Mouse (Mus musculus) midbrain, embryonic 16.5 days (tissue): ENCODE results near the gene Dhh. TPM values are rescaled to one million over a fixed set of nuclear protein-coding genes. Genes with fewer than 3 reads are reported as not detected.
"Not testable (repeated sequence)": the region's sequence is repeated elsewhere in the genome, so short reads cannot be mapped to it uniquely, and the experiment has no call there.

ENCODE experiments used
- ATAC-seq: fragments of 200-750 bp; cut with Nextera tagmentation; 2 replicates; pipeline ENCODE4 v1.8.0; 2017; ENCODE audit warnings: moderate TSS enrichment
- H3K27ac ChIP-seq: fragments of 300-500 bp; sonication (generic); 2 replicates; pipeline ENCODE4 v1.5.1; 2014; ENCODE audit warnings: mild to moderate bottlenecking, low read length, mixed read lengths
- H3K27me3 ChIP-seq: fragments of 300-500 bp; sonication (generic); 2 replicates; pipeline ENCODE4 v1.6.1; 2014; ENCODE audit warnings: low read depth, low read length, mixed read lengths; ENCODE audit not compliant: control insufficient read depth, insufficient read depth
- H3K36me3 ChIP-seq: fragments of 300-500 bp; sonication (generic); 2 replicates; pipeline ENCODE4 v1.6.1; 2014; ENCODE audit warnings: mild to moderate bottlenecking, low read length, moderate library complexity, mixed read lengths; ENCODE audit not compliant: control insufficient read depth, insufficient read depth
- H3K4me1 ChIP-seq: fragments of 300-500 bp; sonication (generic); 2 replicates; pipeline ENCODE4 v1.6.1; 2014; ENCODE audit warnings: mild to moderate bottlenecking, low read length, mixed read lengths; ENCODE audit not compliant: control insufficient read depth, insufficient read depth
- H3K4me2 ChIP-seq: fragments of 300-500 bp; sonication (generic); 2 replicates; pipeline ENCODE4 v1.6.1; 2014; ENCODE audit warnings: mild to moderate bottlenecking, low read length, mixed read lengths
- H3K4me3 ChIP-seq: fragments of 300-500 bp; sonication (generic); 2 replicates; pipeline ENCODE4 v1.5.1; 2014; ENCODE audit warnings: low read depth, mild to moderate bottlenecking, low read length, moderate library complexity, mixed read lengths
- H3K9ac ChIP-seq: fragments of 300-500 bp; sonication (generic); 2 replicates; pipeline ENCODE4 v1.6.1; 2014; ENCODE audit warnings: low read depth, low read length, mixed read lengths
- H3K9me3 ChIP-seq: fragments of 300-500 bp; sonication (generic); replicated peaks from 2 replicates; pipeline ENCODE4 v1.6.1; 2014; ENCODE audit warnings: mild to moderate bottlenecking, low read length, mixed read lengths; ENCODE audit not compliant: control insufficient read depth, poor library complexity, severe bottlenecking
- WGBS: fragments of 180-500 bp; shearing (Covaris S2); extraction: QIAGEN DNeasy Blood & Tissue Kit; methylation state at CpG from one replicate; pipeline ENCODE4 v1.1.7; 2014; 5-methylcytosine and 5-hydroxymethylcytosine counted together
- polyA plus RNA-seq: library from polyadenylated mRNA; unstranded; fragments of >200 nt; fragmentation: Nextera tagmentation; extraction: Ambion mirVana; gene quantifications from 2 replicates; pipeline ENCODE4 v1.2.1, GENCODE M21; 2015

The Dhh gene
- polyA plus RNA-seq, 1 experiment from 2014 or later, result 0.36 TPM

- Histone ChIP-seq H3K27ac (peak overlapping the region; percentile 99), H3K4me1 (peaks cover 29% of the 10 kb centered on the region), H3K4me2 (peak overlapping the region; percentile 98), H3K4me3 (peak overlapping the region; percentile 79), H3K9ac (peak overlapping the region; percentile 93)
- 8% methylated on average over 8 of the region's 9 CpGs for WGBS
- ATAC-seq, result peak; percentile 33; the same call in 1 of the 2 replicates
- H3K9me3 ChIP-seq, H3K27me3 ChIP-seq, H3K36me3 ChIP-seq: not testable (repeated sequence)
Measured at GRCm38 (mm10) chr15:98933004-98933671, 34.8 kb upstream of the Dhh start.

GRCm38 (mm10) chr15:98930998-98931397, 32.7 kb upstream of the Dhh start:
- Histone ChIP-seq H3K27ac (no peak overlapping the region), H3K4me3 (no peak overlapping the region), H3K4me1 (peaks cover 29% of the 10 kb centered on the region), H3K9ac (no peak overlapping the region), H3K4me2 (no peak overlapping the region), H3K36me3 (peaks cover 8% of the 10 kb centered on the region; the same call in 1 of the 2 replicates), H3K27me3 (no peaks in the 10 kb centered on the region), H3K9me3 (no peaks in the 10 kb centered on the region)
- WGBS, result 75% methylated on average over 3 of the region's 3 CpGs
- ATAC-seq, result no peak

- no peaks in the 10 kb centered on the region for H3K9me3 ChIP-seq
- H3K9ac ChIP-seq, result no peak overlapping the region
- H3K4me3 ChIP-seq, result no peak overlapping the region
- H3K36me3 ChIP-seq, result peaks cover 8% of the 10 kb centered on the region; the same call in 1 of the 2 replicates
- no peak overlapping the region for H3K4me2 ChIP-seq
- H3K27ac ChIP-seq, result no peak overlapping the region
- H3K27me3 ChIP-seq, result no peaks in the 10 kb centered on the region
- no peak for ATAC-seq
- H3K4me1 ChIP-seq, result peaks cover 22% of the 10 kb centered on the region
- 59% methylated on average over 8 of the region's 8 CpGs for WGBS
Measured at GRCm38 (mm10) chr15:98930017-98930734, 31.8 kb upstream of the Dhh start.

GRCm38 (mm10) chr15:98928598-98929240, 30.4 kb upstream of the Dhh start:
- H3K27ac ChIP-seq, result no peak overlapping the region
- peak overlapping the region; percentile 29; the same call in 1 of the 2 replicates for H3K4me2 ChIP-seq
- H3K9me3 ChIP-seq, result no peaks in the 10 kb centered on the region
- H3K27me3 ChIP-seq, result no peaks in the 10 kb centered on the region
- ATAC-seq, result peak; percentile 65; the same call in 1 of the 2 replicates
- peaks cover 8% of the 10 kb centered on the region; the same call in 1 of the 2 replicates for H3K36me3 ChIP-seq
- H3K4me1 ChIP-seq, result peaks cover 20% of the 10 kb centered on the region
- no peak overlapping the region for H3K4me3 ChIP-seq
- H3K9ac ChIP-seq, result peak overlapping the region; percentile 25; the same call in 1 of the 2 replicates
- 14% methylated on average over 13 of the region's 13 CpGs for WGBS

- WGBS, result 82% methylated on average over 5 of the region's 5 CpGs
- no peaks in the 10 kb centered on the region for H3K9me3 ChIP-seq
- no peak for ATAC-seq
- no peak overlapping the region for H3K4me3 ChIP-seq
- peaks cover 16% of the 10 kb centered on the region for H3K4me1 ChIP-seq
- no peaks in the 10 kb centered on the region for H3K27me3 ChIP-seq
- H3K4me2 ChIP-seq, result no peak overlapping the region
- peaks cover 8% of the 10 kb centered on the region; the same call in 1 of the 2 replicates for H3K36me3 ChIP-seq
- no peak overlapping the region for H3K27ac ChIP-seq
- no peak overlapping the region for H3K9ac ChIP-seq
Measured at GRCm38 (mm10) chr15:98927566-98927965, 29.2 kb upstream of the Dhh start.

GRCm38 (mm10) chr15:98924682-98925081, 26.3 kb upstream of the Dhh start:
- Histone ChIP-seq H3K9me3 (no peaks in the 10 kb centered on the region), H3K9ac (no peak overlapping the region), H3K27me3 (no peaks in the 10 kb centered on the region), H3K4me3 (no peak overlapping the region), H3K27ac (no peak overlapping the region), H3K4me2 (no peak overlapping the region), H3K4me1 (peaks cover 8% of the 10 kb centered on the region), H3K36me3 (no peaks in the 10 kb centered on the region)
- WGBS, result 79% methylated on average over 3 of the region's 3 CpGs
- no peak for ATAC-seq

- Histone ChIP-seq H3K27ac (no peak overlapping the region), H3K4me3 (no peak overlapping the region), H3K4me2 (no peak overlapping the region), H3K9me3 (no peaks in the 10 kb centered on the region), H3K36me3 (no peaks in the 10 kb centered on the region), H3K27me3 (no peaks in the 10 kb centered on the region), H3K4me1 (no peaks in the 10 kb centered on the region), H3K9ac (no peak overlapping the region)
- WGBS, result 88% methylated on average over 2 of the region's 2 CpGs
- no peak for ATAC-seq
Measured at GRCm38 (mm10) chr15:98923031-98923537, 24.7 kb upstream of the Dhh start.

- Histone ChIP-seq H3K4me3 (no peak overlapping the region), H3K4me1 (no peaks in the 10 kb centered on the region), H3K4me2 (no peak overlapping the region), H3K27me3 (no peaks in the 10 kb centered on the region), H3K9ac (no peak overlapping the region), H3K36me3 (no peaks in the 10 kb centered on the region), H3K9me3 (no peaks in the 10 kb centered on the region), H3K27ac (no peak overlapping the region)
- 57% methylated on average over 3 of the region's 3 CpGs for WGBS
- ATAC-seq, result no peak
Measured at GRCm38 (mm10) chr15:98922581-98922980, 24.2 kb upstream of the Dhh start.
